Mouse (Mus musculus) hindbrain, embryonic 14.5 days (tissue): Measurements from ENCODE around the gene Tex46. TPM values are rescaled to one million over a fixed set of nuclear protein-coding genes. Genes with fewer than 3 reads are reported as not detected.

ENCODE experiments used
- ATAC-seq: fragments of 200-750 bp; cut with Nextera tagmentation; 2 replicates; pipeline ENCODE4 v1.8.0; 2017; ENCODE audit warnings: moderate number of reproducible peaks, mild to moderate bottlenecking, moderate TSS enrichment, moderate library complexity; ENCODE audit not compliant: low FRiP score
- DNase-seq: peaks from one replicate; pipeline ENCODE4 v3.0.0-alpha.2; 2015; ENCODE audit warnings: low spot score
- H3K27ac ChIP-seq: fragments of 300-500 bp; sonication (generic); 2 replicates; pipeline ENCODE4 v1.5.1; 2014; ENCODE audit warnings: mild to moderate bottlenecking, moderate library complexity
- H3K27me3 ChIP-seq: fragments of 300-500 bp; sonication (generic); 2 replicates; pipeline ENCODE4 v1.6.1; 2014; ENCODE audit warnings: mild to moderate bottlenecking, low read length, mixed read lengths; ENCODE audit not compliant: control insufficient read depth, insufficient read depth
- H3K36me3 ChIP-seq: fragments of 300-500 bp; sonication (generic); replicated peaks from 2 replicates; pipeline ENCODE4 v1.6.1; 2014; ENCODE audit not compliant: control insufficient read depth, insufficient read depth
- H3K4me1 ChIP-seq: fragments of 300-500 bp; sonication (generic); replicated peaks from 2 replicates; pipeline ENCODE4 v1.6.1; 2014; ENCODE audit warnings: antibody characterized with exemption, low read length, mixed read lengths; ENCODE audit not compliant: control insufficient read depth, insufficient read depth
- H3K4me2 ChIP-seq: fragments of 300-500 bp; sonication (generic); replicated peaks from 2 replicates; pipeline ENCODE4 v1.6.1; 2014; ENCODE audit warnings: mild to moderate bottlenecking, moderate library complexity
- H3K4me3 ChIP-seq: fragments of 300-500 bp; sonication (generic); replicated peaks from 2 replicates; pipeline ENCODE4 v1.5.1; 2014; ENCODE audit warnings: mild to moderate bottlenecking, low read length
- H3K9ac ChIP-seq: fragments of 300-500 bp; sonication (generic); 2 replicates; pipeline ENCODE4 v1.6.1; 2014
- H3K9me3 ChIP-seq: fragments of 300-500 bp; sonication (generic); 2 replicates; pipeline ENCODE4 v1.6.1; 2016; ENCODE audit warnings: low read length; ENCODE audit not compliant: control insufficient read depth
- WGBS: fragments of 180-500 bp; shearing (Covaris S2); extraction: QIAGEN DNeasy Blood & Tissue Kit; methylation state at CpG from one replicate; pipeline ENCODE4 v1.1.7; 2014; 5-methylcytosine and 5-hydroxymethylcytosine counted together
- polyA plus RNA-seq: library from polyadenylated mRNA; unstranded; fragments of >200 nt; fragmentation: Nextera tagmentation; extraction: Ambion mirVana; gene quantifications from 2 replicates; pipeline ENCODE4 v1.2.1, GENCODE M21; 2014

The Tex46 gene
- not detected in 2 replicates for polyA plus RNA-seq

DNA sequence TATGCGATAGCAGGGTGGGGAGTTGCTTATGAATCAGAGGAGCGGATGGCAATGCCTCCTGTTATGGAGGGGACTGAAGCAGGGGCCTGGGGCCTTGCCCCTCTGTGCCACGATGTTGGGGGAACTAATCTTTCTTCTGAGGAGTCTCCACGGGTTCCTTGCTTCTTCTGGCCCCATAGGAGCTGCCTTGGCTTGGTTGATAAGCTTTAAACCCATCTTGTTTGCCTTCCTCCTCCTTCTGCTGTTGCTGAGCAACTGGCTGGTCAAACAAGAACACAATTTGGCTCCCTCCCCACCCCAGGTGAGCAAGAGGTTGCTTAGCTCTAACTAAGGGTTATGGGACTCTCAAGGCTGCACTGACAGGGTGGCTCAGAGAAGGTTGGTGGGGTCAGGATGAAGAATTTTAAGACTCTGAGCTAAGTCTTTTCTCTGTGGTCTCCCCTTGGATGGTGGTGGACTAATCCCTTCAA, at the start of gene Tex46:
Gene Tex46, plus strand, starts transcription at position 51 of the 470 bp plus-strand sequence.
- Histone ChIP-seq H3K4me2 (no peak within 1 kb of the TSS), H3K27ac (no peak within 1 kb of the TSS), H3K9me3 (no peaks in the 10 kb centered on the region), H3K27me3 (no peaks in the 10 kb centered on the region), H3K36me3 (no peaks in the 10 kb centered on the region), H3K9ac (no peak within 1 kb of the TSS), H3K4me1 (no peaks in the 10 kb centered on the region), H3K4me3 (no peak within 1 kb of the TSS)
- ATAC-seq, result no peak
- 53% methylated on average over 4 of the region's 4 CpGs for WGBS
- DNase-seq, result no peak

DNA sequence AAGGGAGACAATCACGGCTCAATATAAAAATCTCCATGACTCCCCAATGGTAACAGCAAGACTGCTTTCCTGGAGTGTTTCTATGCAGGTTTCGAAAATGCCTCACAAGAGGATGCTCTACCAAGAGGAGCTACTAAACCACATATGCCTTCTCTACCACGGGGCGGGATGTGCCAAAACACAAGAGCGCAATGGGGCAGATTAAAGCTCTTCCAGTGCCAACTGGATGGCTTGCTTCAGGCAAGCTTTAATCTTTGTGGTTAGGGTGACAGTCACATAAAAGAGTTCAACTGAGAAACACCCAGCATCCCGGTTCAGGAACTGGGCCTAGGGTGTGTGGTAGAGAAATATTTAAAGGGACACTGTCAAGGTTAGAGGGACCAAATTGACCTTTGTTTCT, 47.5 kb upstream of the Tex46 start:
- Histone ChIP-seq H3K9ac (no peak overlapping the region), H3K27ac (no peak overlapping the region), H3K4me2 (no peak overlapping the region), H3K4me3 (no peak overlapping the region), H3K9me3 (no peaks in the 10 kb centered on the region), H3K27me3 (no peaks in the 10 kb centered on the region), H3K36me3 (peaks cover 90% of the 10 kb centered on the region), H3K4me1 (no peaks in the 10 kb centered on the region)
- 84% methylated on average over 6 of the region's 6 CpGs for WGBS
- DNase-seq (no peak), ATAC-seq (no peak)

DNA sequence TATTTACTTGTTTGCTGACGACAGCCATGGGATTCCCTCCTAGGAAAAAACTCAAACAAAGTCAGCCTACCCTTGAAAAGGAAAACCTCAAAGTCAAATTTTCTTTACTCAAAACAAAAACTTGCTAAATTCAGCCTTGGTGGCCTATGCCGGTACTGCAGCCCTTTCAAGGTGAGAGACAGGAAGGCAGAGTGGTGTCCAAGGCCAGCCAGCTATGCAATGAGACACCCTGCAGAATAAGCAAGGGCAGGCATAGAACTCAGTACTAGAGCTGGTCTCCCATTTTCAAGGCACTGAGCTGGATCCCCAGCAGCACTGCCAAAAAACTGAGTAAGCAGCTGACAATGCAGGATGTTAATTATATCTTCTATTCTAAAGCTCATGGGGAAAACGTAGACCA, 41.6 kb upstream of the Tex46 start:
- no peak overlapping the region for H3K9ac ChIP-seq
- 79% methylated on average over 3 of the region's 3 CpGs for WGBS
- no peak overlapping the region for H3K27ac ChIP-seq
- no peak overlapping the region for H3K4me2 ChIP-seq
- H3K27me3 ChIP-seq, result no peaks in the 10 kb centered on the region
- ATAC-seq (no peak), DNase-seq (no peak)
- H3K4me3 ChIP-seq, result no peak overlapping the region
- H3K4me1 ChIP-seq, result no peaks in the 10 kb centered on the region
- peaks cover 93% of the 10 kb centered on the region for H3K36me3 ChIP-seq
- H3K9me3 ChIP-seq, result no peaks in the 10 kb centered on the region

DNA sequence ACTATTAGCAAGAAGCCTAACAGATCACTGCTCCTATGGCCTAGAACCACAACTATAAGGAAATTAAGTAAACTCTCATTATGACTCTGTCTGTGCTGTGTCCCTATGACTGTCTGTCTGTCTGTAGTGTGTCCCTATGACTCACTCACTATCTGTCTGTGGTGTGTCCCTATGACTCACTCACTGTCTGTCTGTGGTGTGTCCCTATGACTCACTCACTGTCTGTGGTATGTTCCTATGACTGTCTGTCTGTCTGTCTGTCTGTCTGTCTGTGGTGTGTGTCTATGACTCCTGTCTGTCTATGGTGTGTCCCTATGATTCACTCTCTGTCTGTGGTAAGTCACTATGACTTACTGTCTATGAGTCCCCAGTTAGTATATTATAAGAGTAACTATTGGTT, 40.2 kb upstream of the Tex46 start:
- H3K27me3 ChIP-seq, result no peaks in the 10 kb centered on the region
- H3K4me3 ChIP-seq, result no peak overlapping the region
- no peak overlapping the region for H3K9ac ChIP-seq
- ATAC-seq, result no peak
- peaks cover 85% of the 10 kb centered on the region for H3K36me3 ChIP-seq
- H3K4me2 ChIP-seq, result no peak overlapping the region
- no peaks in the 10 kb centered on the region for H3K4me1 ChIP-seq
- H3K27ac ChIP-seq, result no peak overlapping the region
- no peaks in the 10 kb centered on the region for H3K9me3 ChIP-seq
- no peak for DNase-seq

DNA sequence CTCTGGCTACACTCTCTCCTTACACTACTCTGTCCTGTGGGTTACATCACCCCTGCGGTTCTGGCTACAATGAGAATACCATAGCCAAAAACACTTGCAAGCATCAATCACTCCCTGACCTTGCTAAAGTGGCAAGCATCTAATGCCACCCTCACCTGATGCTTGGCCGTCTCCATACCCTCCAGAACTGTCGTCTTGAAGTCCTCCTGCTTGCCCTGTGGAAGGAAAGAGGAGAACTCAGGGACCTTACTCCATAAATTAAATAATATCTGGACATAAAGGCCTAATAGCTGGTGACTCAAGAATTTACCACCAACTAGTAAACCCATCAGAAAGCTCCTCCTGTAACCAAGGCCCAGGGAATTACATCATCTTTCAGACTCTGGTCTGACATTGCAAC, 28.4 kb upstream of the Tex46 start:
- Histone ChIP-seq H3K4me1 (peaks cover 8% of the 10 kb centered on the region), H3K9ac (no peak overlapping the region), H3K27me3 (no peaks in the 10 kb centered on the region), H3K4me2 (no peak overlapping the region), H3K27ac (no peak overlapping the region), H3K9me3 (no peaks in the 10 kb centered on the region), H3K36me3 (peaks cover 3% of the 10 kb centered on the region; the same call in 1 of the 2 replicates), H3K4me3 (no peak overlapping the region)
- ATAC-seq (no peak), DNase-seq (no peak)
- WGBS, result 83% methylated on average over 3 of the region's 3 CpGs

DNA sequence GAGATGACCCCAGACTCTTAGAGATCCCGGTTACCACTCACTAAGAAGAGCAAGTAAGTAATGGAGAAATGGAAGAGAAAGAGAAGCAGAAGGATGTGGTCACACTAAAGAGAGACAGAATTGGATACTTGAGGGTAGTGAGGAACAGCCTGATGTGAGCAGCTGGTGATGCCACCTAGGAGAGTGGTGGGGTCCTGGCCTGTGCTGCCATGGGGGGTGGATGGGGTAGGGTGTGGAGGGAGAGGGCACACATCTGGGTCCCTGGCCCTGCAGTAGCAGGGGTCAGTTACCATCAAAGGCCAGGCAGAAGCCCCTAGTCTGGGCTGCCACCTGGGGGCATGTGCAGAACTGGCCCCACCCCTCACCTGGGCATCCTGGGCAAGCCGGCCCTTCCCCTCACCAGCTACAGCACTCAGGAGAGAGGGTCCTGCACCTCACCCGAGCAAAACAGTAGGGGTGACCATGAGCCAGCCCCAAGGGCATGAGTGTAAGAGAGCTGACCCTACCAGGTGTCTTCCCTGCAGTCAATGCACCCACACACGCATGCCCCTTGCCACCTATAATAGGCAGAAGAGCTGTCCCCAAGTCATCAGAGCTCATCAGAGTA, 22.9 kb upstream of the Tex46 start:
- no peak overlapping the region for H3K4me3 ChIP-seq
- no peaks in the 10 kb centered on the region for H3K27me3 ChIP-seq
- H3K27ac ChIP-seq, result no peak overlapping the region
- H3K36me3 ChIP-seq, result peaks cover 14% of the 10 kb centered on the region
- DNase-seq (no peak), ATAC-seq (no peak)
- WGBS, result 86% methylated on average over 4 of the region's 4 CpGs
- peaks cover 21% of the 10 kb centered on the region for H3K4me1 ChIP-seq
- no peaks in the 10 kb centered on the region for H3K9me3 ChIP-seq
- no peak overlapping the region for H3K9ac ChIP-seq
- H3K4me2 ChIP-seq, result no peak overlapping the region

DNA sequence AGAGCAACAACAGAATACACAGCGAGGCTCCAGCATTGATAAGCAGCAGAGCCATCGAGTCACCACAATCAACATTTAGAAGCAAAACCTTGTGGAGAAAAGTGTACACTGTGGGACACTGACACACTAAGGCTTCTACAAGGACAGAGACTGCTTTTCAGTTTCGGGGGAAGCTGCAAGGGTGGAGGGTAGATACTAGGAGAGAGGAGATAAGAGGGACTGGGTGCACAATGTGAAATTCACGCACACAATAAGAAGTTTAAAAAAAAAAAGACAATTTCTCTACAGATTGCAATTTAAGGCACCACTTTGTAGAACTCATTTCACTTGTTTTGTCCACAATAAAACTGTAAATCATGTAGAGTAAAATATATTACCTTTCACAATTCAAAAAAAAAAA, 22.2 kb upstream of the Tex46 start:
- Histone ChIP-seq H3K9ac (no peak overlapping the region), H3K36me3 (peaks cover 14% of the 10 kb centered on the region), H3K27me3 (no peaks in the 10 kb centered on the region), H3K9me3 (no peaks in the 10 kb centered on the region), H3K4me2 (no peak overlapping the region), H3K4me3 (no peak overlapping the region), H3K27ac (no peak overlapping the region), H3K4me1 (peaks cover 17% of the 10 kb centered on the region)
- ATAC-seq (no peak), DNase-seq (no peak)
- 91% methylated on average over 4 of the region's 4 CpGs for WGBS

DNA sequence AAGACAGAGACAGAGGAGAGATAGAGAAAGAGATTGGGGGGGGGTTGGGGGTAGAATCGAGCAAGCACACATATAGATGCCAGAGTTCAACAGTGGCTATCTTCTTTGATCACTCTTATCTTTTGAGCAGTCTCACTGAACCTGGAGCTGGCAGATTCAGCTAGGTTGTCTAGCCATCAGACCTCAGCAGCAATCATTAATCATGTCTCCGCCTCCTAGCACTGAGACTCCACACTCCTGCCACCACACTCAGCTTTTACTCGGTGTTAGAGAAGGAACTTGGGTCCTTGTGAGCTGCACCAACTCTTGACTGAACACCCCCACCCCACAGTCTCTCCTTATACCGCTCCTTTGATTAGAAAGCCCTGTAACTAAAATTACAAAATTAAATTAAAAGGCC, 18.1 kb upstream of the Tex46 start:
- Histone ChIP-seq H3K4me1 (peaks cover 32% of the 10 kb centered on the region), H3K27me3 (no peaks in the 10 kb centered on the region), H3K27ac (no peak overlapping the region), H3K9me3 (no peaks in the 10 kb centered on the region), H3K4me2 (no peak overlapping the region), H3K36me3 (peaks cover 14% of the 10 kb centered on the region), H3K9ac (no peak overlapping the region), H3K4me3 (no peak overlapping the region)
- DNase-seq, result no peak
- 74% methylated on average over 4 of the region's 4 CpGs for WGBS
- no peak for ATAC-seq

DNA sequence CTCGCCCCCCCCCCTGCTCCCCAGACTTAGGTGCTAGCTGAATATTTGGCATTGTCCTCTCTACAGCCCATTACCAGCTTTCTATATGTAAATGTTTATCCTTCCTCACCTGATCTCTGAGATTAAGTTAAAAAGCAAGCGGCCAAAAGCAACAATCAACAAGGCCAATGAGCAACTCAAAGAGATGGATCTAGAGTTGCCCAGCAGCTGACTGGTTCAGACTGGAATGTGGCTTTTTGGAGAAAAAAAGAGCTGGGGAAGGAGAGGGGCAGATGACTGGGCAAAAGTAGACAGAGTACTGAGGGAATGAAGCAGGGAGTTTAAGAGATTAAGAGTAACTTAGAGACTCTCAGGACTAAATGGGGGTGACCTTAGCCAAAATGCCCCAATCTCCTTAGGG, 16.2 kb upstream of the Tex46 start:
- DNase-seq (no peak), ATAC-seq (no peak)
- Histone ChIP-seq H3K9me3 (no peaks in the 10 kb centered on the region), H3K27me3 (no peaks in the 10 kb centered on the region), H3K27ac (no peak overlapping the region), H3K4me2 (no peak overlapping the region), H3K4me1 (peaks cover 24% of the 10 kb centered on the region), H3K36me3 (peaks cover 14% of the 10 kb centered on the region), H3K4me3 (no peak overlapping the region), H3K9ac (no peak overlapping the region)
- 86% methylated on average over 2 of the region's 2 CpGs for WGBS

DNA sequence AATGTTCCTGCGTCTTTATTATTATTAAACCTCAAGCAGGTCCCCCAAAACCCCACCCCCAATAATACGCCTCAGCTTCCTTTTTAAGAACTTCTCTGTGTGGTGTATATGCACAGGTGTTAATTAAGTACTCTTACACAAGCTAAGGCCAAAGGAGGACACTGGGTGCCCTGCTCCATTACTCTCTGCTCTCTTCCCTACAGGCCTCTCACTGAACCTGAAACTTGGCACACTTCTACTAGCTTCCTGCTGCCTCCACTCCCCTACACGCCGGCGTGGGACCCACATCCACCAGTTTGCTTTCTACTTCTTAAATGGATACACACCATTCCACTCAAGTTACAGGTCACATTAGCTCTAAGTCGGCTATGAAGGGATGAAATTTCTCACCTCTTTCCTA, 15.0 kb upstream of the Tex46 start:
- WGBS, result 85% methylated on average over 6 of the region's 6 CpGs
- H3K4me1 ChIP-seq, result peaks cover 26% of the 10 kb centered on the region

More for the DNA sequence above, 15.0 kb upstream of the Tex46 start:
- peaks cover 4% of the 10 kb centered on the region for H3K36me3 ChIP-seq
- no peaks in the 10 kb centered on the region for H3K27me3 ChIP-seq
- ATAC-seq (no peak), DNase-seq (no peak)
- H3K4me2 ChIP-seq, result no peak overlapping the region
- H3K4me3 ChIP-seq, result no peak overlapping the region
- H3K9me3 ChIP-seq, result no peaks in the 10 kb centered on the region
- no peak overlapping the region for H3K27ac ChIP-seq
- H3K9ac ChIP-seq, result no peak overlapping the region
